Mouse (Mus musculus): Measurements from ENCODE around the gene Lrch1. TPM values are rescaled to one million over a fixed set of nuclear protein-coding genes. Genes with fewer than 3 reads are reported as not detected.

Gene Lrch1
- polyA plus RNA-seq (2015; fragmentation: Nextera tagmentation; extraction: Ambion mirVana) = 15.0 and 18.4 TPM in 2 replicates

DNA sequence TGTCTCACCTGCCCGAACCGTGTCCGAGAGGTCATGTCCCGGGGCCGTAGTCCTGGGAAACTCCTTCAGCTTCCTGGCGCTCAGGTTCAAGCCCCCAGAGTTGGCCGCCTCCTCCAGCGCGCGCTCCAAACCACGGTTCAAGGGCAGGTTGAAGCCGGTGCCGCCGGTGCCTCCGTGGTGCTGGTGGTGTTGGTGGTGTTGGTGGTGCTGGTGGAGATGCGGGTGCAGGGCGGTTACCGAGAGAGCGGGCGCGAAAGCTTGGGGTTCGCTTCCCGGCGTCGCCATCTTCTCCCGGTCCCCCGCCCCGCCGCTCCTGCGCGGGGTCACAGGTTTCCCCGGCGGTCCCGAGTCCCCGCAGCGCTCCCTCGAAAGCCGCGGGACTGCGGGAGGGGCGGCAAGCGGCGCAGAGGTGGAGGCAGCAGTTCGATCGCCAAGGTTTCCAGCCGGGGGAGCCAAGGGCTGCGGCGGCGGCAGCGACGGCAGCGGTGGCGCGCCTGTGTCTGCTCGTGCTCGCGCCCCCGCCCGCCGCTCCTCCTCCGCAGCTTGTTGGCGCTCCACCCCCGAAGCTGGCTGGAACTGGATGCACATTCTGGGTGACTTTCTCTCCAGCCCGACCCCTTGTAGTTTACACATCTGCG, at the start of gene Lrch1:
Gene Lrch1, minus strand, starts transcription at position 501 of the 638 bp plus-strand sequence.

DNA sequence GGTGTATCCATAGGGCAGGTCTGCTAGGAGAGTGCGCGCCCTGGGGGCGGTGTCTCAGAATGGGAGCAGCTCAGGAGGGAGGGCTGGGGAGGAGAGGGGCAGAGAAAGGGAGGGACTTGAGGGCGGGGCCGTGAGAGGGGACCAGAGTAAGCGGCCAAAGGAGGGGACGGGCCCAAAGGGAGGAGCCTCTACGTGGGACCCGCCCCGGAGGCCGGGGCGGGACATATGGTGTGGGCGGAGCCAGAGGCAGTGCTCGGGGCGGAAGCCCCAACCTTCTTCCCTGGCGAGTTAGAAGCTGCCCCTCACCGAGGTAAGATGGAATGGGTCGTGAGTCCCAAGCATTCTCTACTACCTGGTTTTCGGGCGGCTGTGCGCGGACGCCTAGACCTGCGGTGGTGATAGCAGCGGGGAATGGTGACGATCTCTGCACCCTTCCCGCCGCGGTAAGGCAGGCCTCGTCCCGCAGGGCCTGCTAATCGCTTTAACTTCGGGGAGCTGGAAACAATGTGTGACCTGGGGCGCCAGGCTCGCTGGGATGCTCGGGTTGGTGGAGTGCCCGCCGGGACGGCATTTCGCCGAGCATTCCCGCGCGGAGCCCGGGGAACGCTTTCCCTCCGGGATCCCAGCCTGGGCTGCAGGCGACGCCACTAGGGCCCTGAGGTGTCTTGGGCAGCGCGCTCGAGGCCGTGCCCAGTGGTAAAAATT, 215.4 kb downstream of the Lrch1 start, which contains the start of gene Esd:
Gene Esd, plus strand, starts transcription at position 219 of the 705 bp plus-strand sequence.

Other genes starting within 250 kb of the Lrch1 start
- 212 and 233 TPM in 2 replicates for gene Esd, start 215.6 kb downstream of the Lrch1 start, polyA plus RNA-seq (2015; fragmentation: Nextera tagmentation; extraction: Ambion mirVana)
- gene Rubcnl, start 68.2 kb upstream of the Lrch1 start, polyA plus RNA-seq (2015; fragmentation: Nextera tagmentation; extraction: Ambion mirVana) = 0.40 and 0.50 TPM in 2 replicates
- gene Lrrc63, start 183.0 kb upstream of the Lrch1 start, polyA plus RNA-seq (2015; fragmentation: Nextera tagmentation; extraction: Ambion mirVana) = not detected in 2 replicates
- gene Lcp1, start 183.2 kb upstream of the Lrch1 start, polyA plus RNA-seq (2015; fragmentation: Nextera tagmentation; extraction: Ambion mirVana) = 12.4 and 12.5 TPM in 2 replicates